Comparison of ENCODE assay signal across 12 mouse cellular contexts in the genomic region with DNA sequence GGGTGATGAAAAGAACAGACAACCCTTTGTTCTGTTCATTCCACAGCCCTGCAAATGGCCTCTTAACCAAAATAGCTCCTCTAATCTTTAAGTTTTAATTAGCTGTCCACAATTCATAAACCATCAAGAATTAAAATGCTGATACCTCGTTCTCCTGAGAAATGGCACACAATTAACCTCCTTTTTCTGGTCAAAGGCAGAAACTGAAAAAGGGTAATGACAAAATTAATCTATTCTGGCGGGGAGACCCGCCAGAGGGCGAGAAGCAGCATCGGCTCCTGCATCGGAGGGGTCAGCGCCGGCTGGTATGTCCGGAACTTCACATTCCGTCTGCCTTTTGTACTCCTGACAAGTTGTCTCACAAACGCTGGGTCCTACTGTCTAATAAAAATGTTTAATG. TPM values are rescaled to one million over a fixed set of nuclear protein-coding genes. Genes with fewer than 3 reads are reported as not detected.
DNase-seq lines count a peak whose midpoint lies in the region; ATAC-seq and TF ChIP-seq lines count a peak whose summit lies in the region.
"Had no signal": no experiment of that assay in that cellular context is flagged by ENCODE, and none has a peak within 500 bp of the region (broad histone marks: within the 10 kb centered on the region; RNA-seq: fewer than 3 reads in every experiment).

No protein-coding gene starts in this region.

- H3K4me2 ChIP-seq in heart, embryonic 16.5 days (ENCODE audit: low read depth, low read length): peak overlapping the region; percentile 56
- no peak overlapping the region for H3K4me2 ChIP-seq in midbrain, postnatal 0 days (ENCODE audit: low read depth, low read length, poor library complexity, severe bottlenecking)
- no peak overlapping the region for H3K4me2 ChIP-seq in midbrain, embryonic 16.5 days (ENCODE audit: low read length)
- H3K4me2 ChIP-seq in hindbrain, embryonic 15.5 days: peak overlapping the region; percentile 21
- H3K4me2 ChIP-seq: midbrain, embryonic 12.5 days had no signal

- intact Hi-C loops in heart, postnatal 14 days (cut with DNase I): no loop called here
- intact Hi-C loops in left cerebral cortex, adult 2 months (cut with DNase I): no loop called here

- H3K9ac ChIP-seq in heart, embryonic 16.5 days (ENCODE audit: low read length): no peak overlapping the region
- no peak overlapping the region for H3K9ac ChIP-seq in midbrain, postnatal 0 days (replicated peaks; ENCODE audit: low read length, poor library complexity, severe bottlenecking)
- no peak overlapping the region for H3K9ac ChIP-seq in midbrain, embryonic 16.5 days (ENCODE audit: low read depth, low read length)
- H3K9ac ChIP-seq in hindbrain, embryonic 15.5 days: no peak overlapping the region
- H3K9ac ChIP-seq: midbrain, embryonic 12.5 days had no signal

- DNase-seq in heart, postnatal 14 days: no peak
- DNase-seq in midbrain, postnatal 0 days (ENCODE audit: low spot score): peak; percentile 18
- DNase-seq in layer of hippocampus, postnatal 14 days (ENCODE audit: low spot score in 2 of 2): no peak
- DNase-seq in left cerebral cortex, adult 2 months (ENCODE audit: extremely low spot score in 1 of 2, low spot score in 2 of 2): no peak
- DNase-seq: adrenal gland, postnatal 14 days; kidney, adult 2 months; layer of hippocampus, adult 9-11 months; lung, adult 2 months had no signal

- H3K4me1 ChIP-seq in heart, embryonic 16.5 days (ENCODE audit: control insufficient read depth, insufficient read depth, low read length): peaks cover 8% of the 10 kb centered on the region
- H3K4me1 ChIP-seq in midbrain, postnatal 0 days (ENCODE audit: insufficient read depth, low read length): no peaks in the 10 kb centered on the region
- H3K4me1 ChIP-seq in midbrain, embryonic 16.5 days (ENCODE audit: control insufficient read depth, insufficient read depth, low read length): peaks cover 2% of the 10 kb centered on the region; the same call in 1 of the 2 replicates
- H3K4me1 ChIP-seq in hindbrain, embryonic 15.5 days (replicated peaks): peaks cover 5% of the 10 kb centered on the region; the same call in 1 of the 2 replicates

- peak overlapping the region; percentile 7; the same call in 1 of the 2 replicates for H3K4me3 ChIP-seq in heart, embryonic 16.5 days (ENCODE audit: low read length)
- H3K4me3 ChIP-seq in midbrain, postnatal 0 days (ENCODE audit: low read depth, low read length): no peak overlapping the region
- H3K4me3 ChIP-seq in midbrain, embryonic 16.5 days (ENCODE audit: low read depth, low read length): no peak overlapping the region
- H3K4me3 ChIP-seq in hindbrain, embryonic 15.5 days: no peak overlapping the region
- H3K4me3 ChIP-seq in left cerebral cortex, adult 2 months: no peak overlapping the region
- H3K4me3 ChIP-seq: midbrain, embryonic 12.5 days had no signal

- H3K9me3 ChIP-seq in heart, embryonic 16.5 days (replicated peaks; ENCODE audit: control insufficient read depth, low read length): no peaks in the 10 kb centered on the region
- H3K9me3 ChIP-seq in midbrain, postnatal 0 days (ENCODE audit: low read length): no peaks in the 10 kb centered on the region
- no peaks in the 10 kb centered on the region for H3K9me3 ChIP-seq in midbrain, embryonic 16.5 days (replicated peaks; ENCODE audit: control insufficient read depth, low read length, poor library complexity, severe bottlenecking)
- no peaks in the 10 kb centered on the region for H3K9me3 ChIP-seq in hindbrain, embryonic 15.5 days
- H3K9me3 ChIP-seq: midbrain, embryonic 12.5 days had no signal

- no peak overlapping the region for H3K27ac ChIP-seq in heart, embryonic 16.5 days (ENCODE audit: low read length)
- no peak overlapping the region for H3K27ac ChIP-seq in midbrain, postnatal 0 days (ENCODE audit: low read depth, low read length)
- no peak overlapping the region for H3K27ac ChIP-seq in midbrain, embryonic 16.5 days (ENCODE audit: low read length)
- H3K27ac ChIP-seq in hindbrain, embryonic 15.5 days (replicated peaks): no peak overlapping the region
- no peak overlapping the region for H3K27ac ChIP-seq in left cerebral cortex, adult 2 months
- H3K27ac ChIP-seq: midbrain, embryonic 12.5 days had no signal

- 43% methylated on average over 11 of the region's 11 CpGs for WGBS in heart, embryonic 16.5 days
- 45% methylated on average over 11 of the region's 11 CpGs for WGBS in midbrain, postnatal 0 days
- 43% methylated on average over 11 of the region's 11 CpGs for WGBS in midbrain, embryonic 16.5 days
- 28% methylated on average over 11 of the region's 11 CpGs for WGBS in hindbrain, embryonic 15.5 days

- TF ChIP-seq CTCF in midbrain, postnatal 0 days (IDR thresholded peaks at IDR 0.05): no peak
- TF ChIP-seq CTCF in left cerebral cortex, adult 2 months (IDR thresholded peaks at IDR 0.05): no peak

- ATAC-seq in heart, embryonic 16.5 days (replicated peaks; ENCODE audit: extremely low read depth, insufficient read depth, low FRiP score): peak; percentile 45; the same call in 1 of the 2 replicates
- ATAC-seq in midbrain, postnatal 0 days (ENCODE audit: low FRiP score): no peak
- ATAC-seq in midbrain, embryonic 16.5 days: no peak
- no peak for ATAC-seq in hindbrain, embryonic 15.5 days (ENCODE audit: low FRiP score, low read depth)

- no peaks in the 10 kb centered on the region for H3K36me3 ChIP-seq in heart, embryonic 16.5 days (ENCODE audit: control insufficient read depth, insufficient read depth)
- H3K36me3 ChIP-seq in midbrain, postnatal 0 days (ENCODE audit: insufficient read depth, low read length): no peaks in the 10 kb centered on the region
- H3K36me3 ChIP-seq in midbrain, embryonic 16.5 days (ENCODE audit: control insufficient read depth, insufficient read depth, low read length): no peaks in the 10 kb centered on the region
- no peaks in the 10 kb centered on the region for H3K36me3 ChIP-seq in hindbrain, embryonic 15.5 days
- H3K36me3 ChIP-seq: midbrain, embryonic 12.5 days had no signal

- 0 out of 2 replicates have a peak, but pooled peaks cover 2% of the 10 kb centered on the region for H3K27me3 ChIP-seq in heart, embryonic 16.5 days (ENCODE audit: control insufficient read depth, insufficient read depth, low read length)
- H3K27me3 ChIP-seq in midbrain, postnatal 0 days (ENCODE audit: insufficient read depth, low read length): no peaks in the 10 kb centered on the region
- no peaks in the 10 kb centered on the region; the same call in 1 of the 2 replicates for H3K27me3 ChIP-seq in midbrain, embryonic 16.5 days (ENCODE audit: control insufficient read depth, insufficient read depth, low read depth, low read length)
- no peaks in the 10 kb centered on the region for H3K27me3 ChIP-seq in hindbrain, embryonic 15.5 days

RNA-seq across cellular contexts. Expression of a gene that starts 28.6 kb away (rescaled TPM):
- polyA plus RNA-seq in heart, embryonic 16.5 days (2015; fragmentation: Nextera tagmentation; extraction: Ambion mirVana): 2.5 and 2.6 TPM in 2 replicates
- total RNA-seq in heart, postnatal 14 days (2021): 1 to 10 TPM; 2.8 to 3.8 TPM
- total RNA-seq in midbrain, postnatal 0 days (2014; rRNA removed): 0.49 TPM in 1 of 2 replicates, not detected in the other
- polyA plus RNA-seq in midbrain, postnatal 0 days (2015; fragmentation: Nextera tagmentation; extraction: Ambion mirVana): 0.44 and 0.63 TPM in 2 replicates
- 0.67 and 0.76 TPM in 2 replicates for polyA plus RNA-seq in midbrain, embryonic 16.5 days (2015; fragmentation: Nextera tagmentation; extraction: Ambion mirVana)
- 1.1 and 1.2 TPM in 2 replicates for polyA plus RNA-seq in hindbrain, embryonic 15.5 days (2015; fragmentation: Nextera tagmentation; extraction: Ambion mirVana)
- total RNA-seq in layer of hippocampus, postnatal 14 days (2021): 1 to 10 TPM in 1 of 2 experiments, under 1 TPM in 1; 0.83 to 1.0 TPM
- 1 to 10 TPM in 1 of 2 experiments, under 1 TPM in 1; 0.59 to 1.8 TPM for total RNA-seq in left cerebral cortex, adult 2 months (2021)
- total RNA-seq: adrenal gland, postnatal 14 days had no signal

RNA-seq across cellular contexts. Expression of a gene that starts 51.9 kb away (rescaled TPM):
- 27.3 and 31.2 TPM in 2 replicates for polyA plus RNA-seq in heart, embryonic 16.5 days (2015; fragmentation: Nextera tagmentation; extraction: Ambion mirVana)
- total RNA-seq in heart, postnatal 14 days (2021): 10 to 100 TPM; 10.7 to 11.3 TPM
- 4.3 and 7.4 TPM in 2 replicates for total RNA-seq in midbrain, postnatal 0 days (2014; rRNA removed)
- 7.3 and 9.0 TPM in 2 replicates for polyA plus RNA-seq in midbrain, postnatal 0 days (2015; fragmentation: Nextera tagmentation; extraction: Ambion mirVana)
- polyA plus RNA-seq in midbrain, embryonic 16.5 days (2015; fragmentation: Nextera tagmentation; extraction: Ambion mirVana): 15.2 and 16.4 TPM in 2 replicates
- 15.1 and 17.2 TPM in 2 replicates for polyA plus RNA-seq in hindbrain, embryonic 15.5 days (2015; fragmentation: Nextera tagmentation; extraction: Ambion mirVana)
- total RNA-seq in layer of hippocampus, postnatal 14 days (2021): 10 to 100 TPM; 11.0 to 11.3 TPM
- 1 to 10 TPM; 8.3 to 9.1 TPM for total RNA-seq in left cerebral cortex, adult 2 months (2021)

RNA-seq across cellular contexts. Expression of a gene that starts 56.4 kb away (rescaled TPM):
- polyA plus RNA-seq in heart, embryonic 16.5 days (2015; fragmentation: Nextera tagmentation; extraction: Ambion mirVana): 39.3 and 41.5 TPM in 2 replicates
- total RNA-seq in heart, postnatal 14 days (2021): 10 to 100 TPM; 20.8 to 22.2 TPM
- 43.7 and 62.3 TPM in 2 replicates for total RNA-seq in midbrain, postnatal 0 days (2014; rRNA removed)
- 49.3 and 51.6 TPM in 2 replicates for polyA plus RNA-seq in midbrain, postnatal 0 days (2015; fragmentation: Nextera tagmentation; extraction: Ambion mirVana)
- 40.4 and 41.5 TPM in 2 replicates for polyA plus RNA-seq in midbrain, embryonic 16.5 days (2015; fragmentation: Nextera tagmentation; extraction: Ambion mirVana)
- polyA plus RNA-seq in hindbrain, embryonic 15.5 days (2015; fragmentation: Nextera tagmentation; extraction: Ambion mirVana): 45.6 and 47.5 TPM in 2 replicates
- total RNA-seq in layer of hippocampus, postnatal 14 days (2021): 10 to 100 TPM; 26.4 to 26.5 TPM
- 10 to 100 TPM; 28.9 to 32.6 TPM for total RNA-seq in left cerebral cortex, adult 2 months (2021)

Comparison
In these comparisons a context has a peak if more than half of its experiments do, and no peak if none do; other contexts are left out.
1. H3K4me2 ChIP-seq: peak in heart, embryonic 16.5 days (single experiment) and hindbrain, embryonic 15.5 days (single experiment); none in midbrain, postnatal 0 days (single experiment) and midbrain, embryonic 16.5 days (single experiment).